In genomic region chr2:30399191-30400171, GRCm38 (mm10) we compare ENCODE assay signal across 8 mouse cellular contexts. TPM values are rescaled to one million over a fixed set of nuclear protein-coding genes. Genes with fewer than 3 reads are reported as not detected.
DNase-seq lines count a peak whose midpoint lies in the region; ATAC-seq and TF ChIP-seq lines count a peak whose summit lies in the region.

No protein-coding gene starts in this region.

- H3K4me1 ChIP-seq in kidney, adult 2 months (ENCODE audit: control insufficient read depth, insufficient read depth, low read length), result no peaks in the 10 kb centered on the region
- H3K4me1 ChIP-seq in hindbrain, embryonic 16.5 days (ENCODE audit: control insufficient read depth, insufficient read depth, low read depth, low read length), result 0 out of 2 replicates have a peak, but pooled peaks cover 4% of the 10 kb centered on the region
- peaks cover 32% of the 10 kb centered on the region for H3K4me1 ChIP-seq in neural tube, embryonic 12.5 days

- H3K27me3 ChIP-seq in kidney, adult 2 months (replicated peaks; ENCODE audit: control insufficient read depth, insufficient read depth, low read length), result no peaks in the 10 kb centered on the region
- H3K27me3 ChIP-seq in hindbrain, embryonic 16.5 days (replicated peaks; ENCODE audit: control insufficient read depth, insufficient read depth, low read length), result no peaks in the 10 kb centered on the region
- H3K27me3 ChIP-seq in neural tube, embryonic 12.5 days (replicated peaks), result no peaks in the 10 kb centered on the region

- TF ChIP-seq POLR2A in kidney, adult 2 months (IDR thresholded peaks at IDR 0.05; ENCODE audit: low read depth, low read length), result no peak

- no peaks in the 10 kb centered on the region; the same call in none of the 2 replicates for H3K36me3 ChIP-seq in kidney, adult 2 months (ENCODE audit: control insufficient read depth, insufficient read depth, low read length)
- H3K36me3 ChIP-seq in hindbrain, embryonic 16.5 days (ENCODE audit: control insufficient read depth, insufficient read depth, low read length), result peaks cover 29% of the 10 kb centered on the region
- peaks cover 69% of the 10 kb centered on the region for H3K36me3 ChIP-seq in neural tube, embryonic 12.5 days

- no peak for TF ChIP-seq CTCF in kidney, adult 2 months (conservative IDR thresholded peaks at IDR 0.05; ENCODE audit: insufficient read depth, insufficient read length, low read depth, low read length)

- 60% methylated on average over 20 of the region's 20 CpGs for WGBS in kidney, adult 2 months
- WGBS in hindbrain, embryonic 16.5 days, result 20% methylated on average over 20 of the region's 20 CpGs
- WGBS in neural tube, embryonic 12.5 days, result 21% methylated on average over 20 of the region's 20 CpGs

- peak; percentile 50 for DNase-seq in kidney, adult 2 months
- DNase-seq in kidney, postnatal 4 days, result no peak
- DNase-seq in cerebellum, postnatal 10 days, result peak; percentile 66 to 75
- DNase-seq in adrenal gland, adult (ENCODE audit: inconsistent age in 2 of 2, low spot score in 1 of 2), result no peak
- DNase-seq in spleen, postnatal 14 days (ENCODE audit: low spot score in 2 of 2), result no peak
- no peak for DNase-seq in gastrocnemius, postnatal 25 days

- peak; percentile 50 for ATAC-seq in hindbrain, embryonic 16.5 days
- ATAC-seq in neural tube, embryonic 12.5 days (ENCODE audit: low FRiP score, low read depth), result peak; percentile 67

- no peaks in the 10 kb centered on the region for H3K9me3 ChIP-seq in hindbrain, embryonic 16.5 days (ENCODE audit: control insufficient read depth, low read length)
- no peaks in the 10 kb centered on the region for H3K9me3 ChIP-seq in neural tube, embryonic 12.5 days

- no peak overlapping the region for H3K4me2 ChIP-seq in hindbrain, embryonic 16.5 days (ENCODE audit: low read length)
- no peak overlapping the region for H3K4me2 ChIP-seq in neural tube, embryonic 12.5 days (replicated peaks)

- H3K9ac ChIP-seq in hindbrain, embryonic 16.5 days (ENCODE audit: low read depth, low read length), result no peak overlapping the region
- H3K9ac ChIP-seq in neural tube, embryonic 12.5 days, result peak overlapping the region; percentile 47

- no peak overlapping the region for H3K27ac ChIP-seq in kidney, adult 2 months (ENCODE audit: insufficient read depth, low read depth, low read length)
- H3K27ac ChIP-seq in hindbrain, embryonic 16.5 days (ENCODE audit: low read depth, low read length), result peak overlapping the region; percentile 48
- peak overlapping the region; percentile 39 for H3K27ac ChIP-seq in neural tube, embryonic 12.5 days

- H3K4me3 ChIP-seq in kidney, adult 2 months (ENCODE audit: insufficient read depth, low read depth, low read length), result no peak overlapping the region
- no peak overlapping the region for H3K4me3 ChIP-seq in hindbrain, embryonic 16.5 days (ENCODE audit: low read length)
- no peak overlapping the region for H3K4me3 ChIP-seq in neural tube, embryonic 12.5 days

RNA-seq across cellular contexts. Expression of gene Dolpp1, which starts 7.4 kb away (rescaled TPM):
- polyA plus RNA-seq in kidney, adult 2 months (2012; rRNA removed), result 30.6 and 36.4 TPM in 2 replicates
- polyA plus RNA-seq in hindbrain, embryonic 16.5 days (2015; fragmentation: Nextera tagmentation; extraction: Ambion mirVana), result 63.7 and 67.7 TPM in 2 replicates
- 51.9 and 52.3 TPM in 2 replicates for polyA plus RNA-seq in neural tube, embryonic 12.5 days (2016; fragmentation: Nextera tagmentation; extraction: Ambion mirVana)
- total RNA-seq in gastrocnemius, postnatal 25 days (2021), result 1 to 10 TPM; 5.2 to 6.8 TPM

RNA-seq across cellular contexts. Expression of gene Crat, which starts 16.1 kb away (rescaled TPM):
- polyA plus RNA-seq in kidney, adult 2 months (2012; rRNA removed), result 214 and 254 TPM in 2 replicates
- 25.4 and 30.8 TPM in 2 replicates for polyA plus RNA-seq in hindbrain, embryonic 16.5 days (2015; fragmentation: Nextera tagmentation; extraction: Ambion mirVana)
- 26.0 and 27.7 TPM in 2 replicates for polyA plus RNA-seq in neural tube, embryonic 12.5 days (2016; fragmentation: Nextera tagmentation; extraction: Ambion mirVana)
- 100 to 1,000 TPM; 315 to 363 TPM for total RNA-seq in gastrocnemius, postnatal 25 days (2021)

RNA-seq across cellular contexts. Expression of gene Ptpa, which starts 16.4 kb away (rescaled TPM):
- polyA plus RNA-seq in kidney, adult 2 months (2012; rRNA removed), result 132 and 176 TPM in 2 replicates
- polyA plus RNA-seq in hindbrain, embryonic 16.5 days (2015; fragmentation: Nextera tagmentation; extraction: Ambion mirVana), result 153 and 159 TPM in 2 replicates
- polyA plus RNA-seq in neural tube, embryonic 12.5 days (2016; fragmentation: Nextera tagmentation; extraction: Ambion mirVana), result 129 and 135 TPM in 2 replicates
- total RNA-seq in gastrocnemius, postnatal 25 days (2021), result 10 to 100 TPM; 67.1 to 68.5 TPM

RNA-seq across cellular contexts. Expression of gene Miga2, which starts 35.4 kb away (rescaled TPM):
- polyA plus RNA-seq in kidney, adult 2 months (2012; rRNA removed), result 46.8 and 53.3 TPM in 2 replicates
- polyA plus RNA-seq in hindbrain, embryonic 16.5 days (2015; fragmentation: Nextera tagmentation; extraction: Ambion mirVana), result 38.2 and 39.7 TPM in 2 replicates
- 28.5 and 31.8 TPM in 2 replicates for polyA plus RNA-seq in neural tube, embryonic 12.5 days (2016; fragmentation: Nextera tagmentation; extraction: Ambion mirVana)
- total RNA-seq in gastrocnemius, postnatal 25 days (2021), result 10 to 100 TPM; 22.8 to 23.8 TPM

RNA-seq across cellular contexts. Expression of gene Sh3glb2, which starts 40.3 kb away (rescaled TPM):
- 84.6 and 132 TPM in 2 replicates for polyA plus RNA-seq in kidney, adult 2 months (2012; rRNA removed)
- polyA plus RNA-seq in hindbrain, embryonic 16.5 days (2015; fragmentation: Nextera tagmentation; extraction: Ambion mirVana), result 208 and 221 TPM in 2 replicates
- polyA plus RNA-seq in neural tube, embryonic 12.5 days (2016; fragmentation: Nextera tagmentation; extraction: Ambion mirVana), result 105 and 118 TPM in 2 replicates
- 10 to 100 TPM; 16.2 to 21.2 TPM for total RNA-seq in gastrocnemius, postnatal 25 days (2021)

Comparison
In these comparisons a context has a peak if more than half of its experiments do, and no peak if none do; other contexts are left out.
1. DNase-seq: peak in kidney, adult 2 months (single experiment) and cerebellum, postnatal 10 days (2 of 2); none in kidney, postnatal 4 days (0 of 2), adrenal gland, adult (0 of 2), spleen, postnatal 14 days (0 of 2) and gastrocnemius, postnatal 25 days (single experiment).